Mouse (Mus musculus) stomach, embryonic 16.5 days (tissue): ENCODE data around the gene Ripor2. TPM values are rescaled to one million over a fixed set of nuclear protein-coding genes. Genes with fewer than 3 reads are reported as not detected.

Experiments
- ATAC-seq: fragments of 200-750 bp; cut with Nextera tagmentation; 2 replicates; pipeline ENCODE4 v1.8.0; 2017; ENCODE audit warnings: moderate number of reproducible peaks, moderate TSS enrichment; ENCODE audit not compliant: insufficient read depth, low FRiP score
- H3K27ac ChIP-seq: fragments of 300-500 bp; sonication (generic); 2 replicates; pipeline ENCODE4 v1.5.1; 2014; ENCODE audit warnings: low read length
- H3K27me3 ChIP-seq: fragments of 300-500 bp; sonication (generic); 2 replicates; pipeline ENCODE4 v1.6.1; 2014; ENCODE audit warnings: low read length, control low read depth, mixed read lengths; ENCODE audit not compliant: control insufficient read depth, insufficient read depth
- H3K36me3 ChIP-seq: fragments of 300-500 bp; sonication (generic); 2 replicates; pipeline ENCODE4 v1.6.1; 2014; ENCODE audit warnings: low read length; ENCODE audit not compliant: control insufficient read depth, insufficient read depth
- H3K4me1 ChIP-seq: fragments of 300-500 bp; sonication (generic); 2 replicates; pipeline ENCODE4 v1.6.1; 2014; ENCODE audit warnings: low read length, control low read depth, mixed read lengths; ENCODE audit not compliant: control insufficient read depth, insufficient read depth
- H3K4me2 ChIP-seq: fragments of 300-500 bp; sonication (generic); 2 replicates; pipeline ENCODE4 v1.6.1; 2014; ENCODE audit warnings: low read depth, low read length, mixed read lengths
- H3K4me3 ChIP-seq: fragments of 300-500 bp; sonication (generic); replicated peaks from 2 replicates; pipeline ENCODE4 v1.5.1; 2014; ENCODE audit warnings: mild to moderate bottlenecking, low read length
- H3K9ac ChIP-seq: fragments of 300-500 bp; sonication (generic); 2 replicates; pipeline ENCODE4 v1.6.1; 2014; ENCODE audit warnings: low read length
- H3K9me3 ChIP-seq: fragments of 300-500 bp; sonication (generic); replicated peaks from 2 replicates; pipeline ENCODE4 v1.6.1; 2016; ENCODE audit warnings: low read length, control low read depth; ENCODE audit not compliant: control insufficient read depth
- whole genome bisulfite sequencing: fragments of 180-500 bp; shearing (Covaris S2); extraction: QIAGEN DNeasy Blood & Tissue Kit; methylation state at CpG from one replicate; pipeline ENCODE4 v1.1.7; 2014; 5-methylcytosine and 5-hydroxymethylcytosine counted together
- polyA plus RNA-seq: library from polyadenylated mRNA; unstranded; fragments of >200 nt; fragmentation: Nextera tagmentation; extraction: Ambion mirVana; gene quantifications from 2 replicates; pipeline ENCODE4 v1.2.1, GENCODE M21; 2015

Ripor2 gene
- polyA plus RNA-seq, 1 experiment from 2014 or later: 4.3 TPM

DNA sequence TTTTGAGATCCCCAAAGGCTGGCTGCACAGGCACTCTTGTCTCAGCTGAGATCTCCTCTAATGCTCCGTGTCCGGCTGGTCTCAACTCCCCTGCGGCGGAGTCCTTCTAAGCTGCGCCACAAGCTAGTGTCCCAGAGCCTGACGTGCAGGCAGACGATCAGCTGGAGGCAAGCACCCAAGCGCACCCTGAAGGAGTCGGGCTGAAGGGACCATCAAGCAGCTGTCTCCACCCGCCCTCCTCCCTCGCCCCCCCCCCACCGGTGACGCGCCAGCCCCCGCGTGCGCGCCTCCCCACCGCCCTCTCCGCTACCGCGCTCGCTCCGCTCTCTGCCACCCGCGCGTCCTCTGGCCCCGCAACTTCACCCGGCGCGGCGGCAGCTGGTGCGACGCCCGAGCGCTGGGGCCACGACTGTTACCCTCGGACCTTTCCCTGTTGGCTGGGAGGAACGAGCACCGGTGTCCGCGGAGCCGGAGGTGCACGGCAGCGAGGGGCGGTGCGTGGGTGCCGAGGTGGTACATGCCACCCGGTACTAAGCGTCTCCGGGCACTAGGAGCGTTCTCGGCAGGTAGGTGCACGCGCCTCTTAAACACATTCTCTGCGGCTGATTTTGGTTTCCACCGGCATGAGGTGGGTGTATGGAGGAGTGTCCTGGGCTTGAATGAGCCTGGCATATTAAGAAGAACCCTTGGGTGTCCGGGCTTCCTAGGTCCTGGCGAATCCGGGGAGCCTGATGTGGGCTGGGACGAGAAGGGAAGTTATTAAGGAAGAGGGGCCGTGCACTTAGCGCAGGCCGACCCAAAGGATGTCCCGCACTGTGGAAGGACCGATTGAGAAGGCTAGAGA lies 56.6 kb downstream of the Ripor2 start:
- Histone ChIP-seq H3K27me3 (no peaks in the 10 kb centered on the region), H3K36me3 (no peaks in the 10 kb centered on the region), H3K9ac (peak overlapping the region; percentile 72), H3K4me2 (peak overlapping the region; percentile 98), H3K4me3 (peak overlapping the region; percentile 68), H3K9me3 (no peaks in the 10 kb centered on the region), H3K27ac (no peak overlapping the region), H3K4me1 (peaks cover 5% of the 10 kb centered on the region; the same call in 1 of the 2 replicates)
- under 1% methylated on average over 59 of the region's 66 CpGs for WGBS
- ATAC-seq: peak; percentile 59; the same call in 1 of the 2 replicates

DNA sequence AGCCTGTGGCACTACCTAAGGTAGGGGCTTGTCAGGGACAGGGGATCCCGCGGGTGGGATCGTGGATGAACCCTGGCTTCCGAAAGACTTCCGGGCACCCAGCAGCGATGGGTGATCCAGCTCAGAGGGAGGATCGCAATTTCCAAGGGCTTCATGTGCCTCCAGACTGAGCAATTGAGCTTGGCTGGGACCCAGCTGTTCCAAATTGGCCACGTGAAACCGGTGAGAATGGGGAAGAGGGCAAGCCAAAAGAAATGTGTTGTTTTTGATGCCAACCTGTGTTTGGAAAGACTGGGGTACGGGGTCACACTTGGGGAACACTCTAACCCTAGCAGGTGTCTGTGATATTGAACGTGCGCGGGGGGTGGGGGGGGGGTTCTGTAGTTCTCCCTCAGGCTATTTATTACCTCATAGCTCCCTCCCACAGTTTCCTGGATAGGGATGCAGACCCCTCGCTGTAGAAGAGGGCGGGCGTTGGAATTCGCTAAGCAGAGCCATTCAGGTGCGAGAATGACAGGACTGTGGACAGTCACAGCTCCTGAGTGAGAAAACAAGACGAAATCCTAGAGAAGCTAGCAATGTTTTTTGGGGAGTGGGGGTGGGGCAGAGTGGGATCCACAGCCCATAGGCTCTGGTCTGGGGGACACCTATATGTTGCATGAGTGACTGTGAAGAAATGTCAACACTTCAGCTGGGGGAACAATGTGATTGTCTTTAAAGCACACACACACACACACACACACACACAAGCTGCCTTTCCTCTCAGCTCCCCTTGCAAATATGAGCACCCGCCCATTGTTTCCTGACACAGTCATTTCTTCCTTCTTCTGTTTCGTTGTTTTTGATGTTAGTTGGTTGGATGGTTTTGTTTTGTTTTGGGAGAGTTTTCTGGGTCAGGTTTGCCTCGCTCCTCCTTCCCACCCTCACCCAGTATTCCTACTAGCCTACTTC lies 57.5 kb downstream of the Ripor2 start:
- Histone ChIP-seq H3K27me3 (no peaks in the 10 kb centered on the region), H3K27ac (no peak overlapping the region), H3K9me3 (no peaks in the 10 kb centered on the region), H3K9ac (peak overlapping the region; percentile 72), H3K4me2 (peak overlapping the region; percentile 98), H3K4me3 (peak overlapping the region; percentile 68), H3K4me1 (peaks cover 5% of the 10 kb centered on the region; the same call in 1 of the 2 replicates), H3K36me3 (no peaks in the 10 kb centered on the region)
- 19% methylated on average over 22 of the region's 22 CpGs for WGBS
- ATAC-seq: peak; percentile 36

DNA sequence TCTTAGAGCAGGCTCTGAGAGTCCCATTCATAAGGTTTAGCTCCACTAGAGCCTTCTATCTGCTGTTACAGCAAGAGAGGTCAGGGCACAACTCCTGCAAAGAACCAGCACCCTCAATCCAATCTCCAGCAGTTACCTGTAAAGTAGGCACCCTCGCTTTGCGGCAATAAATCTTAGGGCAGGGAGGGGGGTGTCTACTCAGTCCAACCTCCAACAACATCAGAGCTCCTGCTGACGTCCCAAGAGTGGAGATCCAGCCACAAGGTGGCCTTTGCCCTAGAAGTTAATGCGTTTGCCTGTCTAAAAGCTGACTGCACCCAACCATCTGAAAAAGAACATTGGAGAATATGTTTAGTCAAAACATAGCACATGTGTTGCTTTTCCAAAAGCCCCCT lies 58.2 kb downstream of the Ripor2 start:
- H3K9ac ChIP-seq: no peak overlapping the region
- no peaks in the 10 kb centered on the region for H3K36me3 ChIP-seq
- ATAC-seq: no peak
- peaks cover 5% of the 10 kb centered on the region; the same call in 1 of the 2 replicates for H3K4me1 ChIP-seq
- no peaks in the 10 kb centered on the region for H3K9me3 ChIP-seq
- no peak overlapping the region for H3K4me2 ChIP-seq
- no peak overlapping the region for H3K4me3 ChIP-seq
- no peaks in the 10 kb centered on the region for H3K27me3 ChIP-seq
- WGBS: 53% methylated on average over 4 of the region's 4 CpGs
- no peak overlapping the region for H3K27ac ChIP-seq

- no peak overlapping the region for H3K4me2 ChIP-seq
- no peaks in the 10 kb centered on the region for H3K36me3 ChIP-seq
- H3K27me3 ChIP-seq: no peaks in the 10 kb centered on the region
- WGBS: 83% methylated on average over 3 of the region's 3 CpGs
- H3K4me3 ChIP-seq: no peak overlapping the region
- no peak overlapping the region for H3K9ac ChIP-seq
- H3K9me3 ChIP-seq: no peaks in the 10 kb centered on the region
- no peak for ATAC-seq
- no peak overlapping the region for H3K27ac ChIP-seq
- peaks cover 5% of the 10 kb centered on the region; the same call in 1 of the 2 replicates for H3K4me1 ChIP-seq
Observed at GRCm38 (mm10) chr13:24640836-24641385, 58.9 kb downstream of the Ripor2 start.

- WGBS: 67% methylated on average over 7 of the region's 7 CpGs
- H3K4me3 ChIP-seq: no peak overlapping the region
- no peaks in the 10 kb centered on the region for H3K27me3 ChIP-seq
- H3K27ac ChIP-seq: no peak overlapping the region
- no peaks in the 10 kb centered on the region for H3K36me3 ChIP-seq
- peaks cover 5% of the 10 kb centered on the region; the same call in 1 of the 2 replicates for H3K4me1 ChIP-seq
- no peaks in the 10 kb centered on the region for H3K9me3 ChIP-seq
- H3K4me2 ChIP-seq: no peak overlapping the region
- ATAC-seq: no peak
- H3K9ac ChIP-seq: no peak overlapping the region
Observed at GRCm38 (mm10) chr13:24641491-24642430, 59.8 kb downstream of the Ripor2 start.

DNA sequence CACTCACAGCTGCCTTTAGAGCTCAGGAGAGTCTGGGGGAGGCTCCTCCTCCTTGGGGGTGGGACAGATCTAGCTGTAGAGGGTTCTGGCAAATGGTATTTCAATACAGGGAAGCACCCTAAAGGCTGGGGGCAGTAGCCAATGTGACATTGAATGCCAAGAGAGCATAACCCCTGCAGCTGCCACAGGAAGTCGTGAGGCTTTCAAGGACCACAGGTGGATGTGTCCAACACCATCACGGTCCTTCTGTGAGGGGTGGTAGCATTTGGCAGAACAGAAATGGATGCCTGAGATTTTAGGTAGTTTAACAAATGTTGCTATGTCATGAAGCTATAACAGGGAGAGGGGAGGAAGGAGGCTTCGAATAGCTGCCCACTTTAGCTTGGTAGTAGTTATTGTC lies 63.2 kb downstream of the Ripor2 start:
- Histone ChIP-seq H3K9ac (no peak overlapping the region), H3K9me3 (no peaks in the 10 kb centered on the region), H3K4me2 (no peak overlapping the region), H3K4me3 (no peak overlapping the region), H3K4me1 (no peaks in the 10 kb centered on the region), H3K27ac (no peak overlapping the region), H3K27me3 (no peaks in the 10 kb centered on the region), H3K36me3 (no peaks in the 10 kb centered on the region)
- ATAC-seq: no peak
- 73% methylated on average over 3 of the region's 3 CpGs for WGBS

DNA sequence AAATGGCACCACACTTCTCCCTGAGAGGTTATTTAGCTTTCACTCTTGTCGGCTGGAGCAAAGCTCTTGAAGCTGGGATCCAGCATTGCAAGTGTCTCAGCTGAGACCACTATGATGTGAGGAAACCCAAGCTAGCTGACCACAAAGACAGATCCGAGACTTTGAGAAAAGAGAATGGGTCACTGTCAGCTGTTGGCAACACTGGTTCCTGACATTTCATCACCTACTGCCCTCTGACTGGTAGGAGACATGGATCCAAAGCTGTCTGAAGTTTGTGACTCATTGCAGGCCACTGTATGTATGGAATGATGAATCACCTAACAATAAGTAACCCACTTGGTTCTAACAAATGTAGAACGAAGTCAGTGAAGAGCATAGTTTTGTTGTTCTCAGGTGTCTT lies 64.3 kb downstream of the Ripor2 start:
- no peak overlapping the region for H3K4me3 ChIP-seq
- H3K9ac ChIP-seq: no peak overlapping the region
- H3K4me2 ChIP-seq: no peak overlapping the region
- no peaks in the 10 kb centered on the region for H3K9me3 ChIP-seq
- WGBS: 73% methylated on average over 3 of the region's 3 CpGs
- no peaks in the 10 kb centered on the region for H3K4me1 ChIP-seq
- no peaks in the 10 kb centered on the region for H3K36me3 ChIP-seq
- ATAC-seq: no peak
- H3K27me3 ChIP-seq: no peaks in the 10 kb centered on the region
- H3K27ac ChIP-seq: no peak overlapping the region

DNA sequence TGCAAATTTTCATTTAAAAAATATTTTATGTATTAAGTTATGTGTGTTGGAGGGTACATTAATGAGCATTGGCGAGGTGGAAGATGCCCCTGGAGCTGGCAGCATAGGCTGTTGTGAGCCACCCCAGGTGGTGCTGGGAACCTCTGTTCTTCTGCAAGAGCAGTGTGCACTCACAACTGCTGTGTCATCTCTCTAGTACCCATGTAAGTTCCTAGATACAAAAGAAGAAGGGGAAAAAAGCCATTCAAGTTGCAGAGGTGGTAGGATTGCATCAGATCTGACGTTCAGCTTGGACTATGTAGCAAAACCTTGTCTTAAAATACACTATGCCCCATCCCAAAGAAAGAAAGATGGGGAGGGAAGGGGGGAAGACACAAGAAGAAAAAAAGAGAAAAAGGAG lies 65.5 kb downstream of the Ripor2 start:
- H3K9ac ChIP-seq: no peak overlapping the region
- no peaks in the 10 kb centered on the region for H3K9me3 ChIP-seq
- ATAC-seq: no peak
- H3K27ac ChIP-seq: no peak overlapping the region
- no peaks in the 10 kb centered on the region for H3K27me3 ChIP-seq
- H3K36me3 ChIP-seq: no peaks in the 10 kb centered on the region
- H3K4me1 ChIP-seq: no peaks in the 10 kb centered on the region
- WGBS: 70% methylated on average over 2 of the region's 2 CpGs
- no peak overlapping the region for H3K4me2 ChIP-seq
- H3K4me3 ChIP-seq: no peak overlapping the region
